Mouse (Mus musculus) embryo, embryonic 11.5 days (tissue): ENCODE measurements at regions not wholly inside any gene's neighbourhood (a gene's known extent, or its start where the extent isn't known, plus 50 kb on each side); places are given as distances from the start of the nearest gene placed in this dataset.
"Not testable (repeated sequence)": the region's sequence is repeated elsewhere in the genome, so short reads cannot be mapped to it uniquely, and the experiment has no call there.

ENCODE experiments used
- DNase-seq: peaks from one replicate; pipeline ENCODE4 v3.0.0-alpha.2; 2012; ENCODE audit warnings: low read depth, low spot score

GRCm38 (mm10) chr1:103986867-103987266 lies 781.5 kb upstream of the Cdh20 start:
- DNase-seq: peak; percentile 3

DNA sequence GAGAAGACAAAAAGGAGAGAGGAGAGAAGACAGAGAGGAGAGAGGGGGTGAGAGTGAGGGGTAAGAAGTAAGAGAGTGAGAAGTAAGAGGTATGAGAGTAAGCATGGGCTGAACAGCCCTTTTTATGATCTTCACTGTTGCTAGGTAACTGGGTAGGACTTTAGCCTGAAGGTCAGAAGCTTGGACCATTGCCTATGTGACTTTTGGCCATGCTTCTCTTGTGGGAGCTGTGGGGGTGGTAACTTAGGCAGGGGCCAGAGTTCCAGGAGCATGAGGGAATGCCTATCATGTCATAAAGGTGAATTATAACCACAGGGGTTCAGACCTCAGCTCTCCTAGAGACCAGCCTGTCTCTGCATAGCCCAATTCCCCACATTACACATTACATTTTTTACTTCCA lies 765.4 kb upstream of the Cdh20 start:
- DNase-seq: not testable (repeated sequence)

- DNase-seq: no peak
Measured at GRCm38 (mm10) chr1:104029670-104030069, 738.7 kb upstream of the Cdh20 start.

GRCm38 (mm10) chr1:104048440-104048839 lies 719.9 kb upstream of the Cdh20 start:
- no peak for DNase-seq

- DNase-seq: no peak
Measured at GRCm38 (mm10) chr1:104049169-104049948, 719.0 kb upstream of the Cdh20 start.
